Mouse (Mus musculus): ENCODE results near the gene Bsnd. TPM values are rescaled to one million over a fixed set of nuclear protein-coding genes. Genes with fewer than 3 reads are reported as not detected.

Gene Bsnd
- polyA plus RNA-seq, 1 experiment from 2014 or later, result not detected

DNA sequence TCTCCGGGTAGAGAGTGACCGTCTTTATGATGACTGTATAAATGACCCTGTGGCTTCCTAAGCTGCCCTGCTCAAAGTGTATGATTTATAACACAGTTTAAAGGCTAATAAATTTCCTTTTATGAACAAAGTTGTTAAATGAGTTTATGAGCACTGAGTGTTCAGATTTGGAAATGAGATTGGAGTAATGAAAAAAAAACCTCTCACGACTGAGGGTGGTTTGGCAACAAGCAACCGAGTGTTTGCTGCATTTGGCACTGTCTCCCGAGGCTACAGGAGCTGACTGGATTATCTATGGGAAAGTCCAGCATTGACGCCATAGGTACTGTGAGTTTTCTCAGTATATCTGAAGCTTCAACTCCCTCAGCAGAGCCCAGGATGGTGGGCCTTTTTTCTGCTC is 22.5 kb upstream of the Bsnd start:
- no peak overlapping the region for H3K9ac ChIP-seq
- peaks cover 4% of the 10 kb centered on the region; the same call in 1 of the 2 replicates for H3K27me3 ChIP-seq (replicated peaks)
- H3K9me3 ChIP-seq (replicated peaks), result no peaks in the 10 kb centered on the region
- H3K27ac ChIP-seq, result no peak overlapping the region
- H3K36me3 ChIP-seq, result no peaks in the 10 kb centered on the region
- H3K4me2 ChIP-seq, result no peak overlapping the region
- H3K4me3 ChIP-seq, result no peak overlapping the region
- H3K4me1 ChIP-seq, result no peaks in the 10 kb centered on the region
- WGBS (ENCODE audit: insufficient replicate concordance), result 63% methylated on average over 6 of the region's 6 CpGs
- ATAC-seq, result no peak

DNA sequence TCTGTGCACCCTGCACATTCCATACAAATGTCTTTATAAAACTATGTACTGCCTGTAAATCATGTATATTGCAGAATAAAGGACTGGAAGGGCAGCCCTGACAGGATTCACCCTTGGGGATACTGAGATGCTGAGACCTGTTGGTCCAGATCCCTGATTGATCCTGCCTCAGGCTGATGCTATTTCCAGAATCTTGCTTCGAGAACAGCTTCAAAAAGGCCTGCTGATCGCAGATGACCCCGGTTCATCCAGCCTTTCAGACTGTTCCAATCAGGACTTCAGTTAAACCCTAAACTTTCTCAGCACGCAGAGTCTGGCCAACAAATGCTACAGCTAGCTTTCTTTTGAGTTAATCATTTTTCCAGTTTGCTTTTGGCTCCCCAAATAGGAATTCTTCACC is 17.8 kb upstream of the Bsnd start:
- H3K9ac ChIP-seq, result no peak overlapping the region
- H3K27me3 ChIP-seq (replicated peaks), result 0 out of 2 replicates have a peak, but pooled peaks cover 9% of the 10 kb centered on the region
- no peak overlapping the region for H3K4me3 ChIP-seq
- H3K4me2 ChIP-seq, result no peak overlapping the region
- no peak for ATAC-seq
- H3K27ac ChIP-seq, result no peak overlapping the region
- 54% methylated on average over 4 of the region's 4 CpGs for WGBS (ENCODE audit: insufficient replicate concordance)
- H3K9me3 ChIP-seq (replicated peaks), result no peaks in the 10 kb centered on the region
- H3K36me3 ChIP-seq, result no peaks in the 10 kb centered on the region
- H3K4me1 ChIP-seq, result no peaks in the 10 kb centered on the region

DNA sequence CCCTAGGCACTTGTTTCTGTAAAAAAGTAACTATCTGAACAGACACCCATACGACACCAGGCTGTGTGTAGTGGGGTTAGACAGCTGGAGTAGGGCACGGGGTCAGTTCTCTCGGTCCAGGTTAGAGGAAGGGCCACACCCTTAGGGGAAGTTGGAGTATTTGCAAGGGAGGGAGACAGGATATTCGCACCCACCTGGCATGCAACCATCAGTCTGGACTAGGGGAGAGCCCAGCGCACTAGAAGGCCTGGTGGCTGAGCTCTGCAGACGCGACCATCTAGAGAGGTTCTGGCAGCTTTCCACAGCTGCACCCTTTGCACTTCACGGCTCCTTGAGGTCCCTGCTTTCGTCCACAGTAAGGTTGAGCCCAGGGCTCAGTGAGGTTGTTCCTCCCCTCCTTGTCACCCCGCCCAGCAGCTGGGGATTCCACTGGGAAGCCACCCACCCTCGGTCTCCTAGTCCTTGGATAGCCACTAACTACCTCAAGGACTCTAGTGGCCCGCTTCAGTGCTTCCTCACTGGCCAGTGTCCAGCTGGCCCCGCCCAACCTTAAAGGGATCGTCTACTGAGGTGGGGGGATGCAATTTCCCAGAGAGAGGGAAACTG is 13.5 kb upstream of the Bsnd start:
- Histone ChIP-seq H3K9me3 (replicated peaks) (no peaks in the 10 kb centered on the region), H3K4me2 (no peak overlapping the region), H3K36me3 (no peaks in the 10 kb centered on the region), H3K9ac (no peak overlapping the region), H3K27ac (no peak overlapping the region), H3K4me1 (no peaks in the 10 kb centered on the region), H3K4me3 (no peak overlapping the region), H3K27me3 (replicated peaks) (0 out of 2 replicates have a peak, but pooled peaks cover 5% of the 10 kb centered on the region)
- ATAC-seq, result no peak
- WGBS (ENCODE audit: insufficient replicate concordance), result 57% methylated on average over 14 of the region's 14 CpGs

- WGBS (ENCODE audit: insufficient replicate concordance), result 78% methylated on average over 3 of the region's 3 CpGs
- no peak for ATAC-seq
- Histone ChIP-seq H3K36me3 (no peaks in the 10 kb centered on the region), H3K9me3 (replicated peaks) (no peaks in the 10 kb centered on the region), H3K27ac (no peak overlapping the region), H3K4me1 (no peaks in the 10 kb centered on the region), H3K9ac (no peak overlapping the region), H3K4me3 (no peak overlapping the region), H3K4me2 (no peak overlapping the region), H3K27me3 (replicated peaks) (peaks cover 12% of the 10 kb centered on the region; the same call in 1 of the 2 replicates)
Measured at GRCm38 (mm10) chr4:106503578-106503977, 11.5 kb upstream of the Bsnd start.

GRCm38 (mm10) chr4:106500066-106500465 is 8.0 kb upstream of the Bsnd start:
- Histone ChIP-seq H3K27me3 (replicated peaks) (peaks cover 7% of the 10 kb centered on the region; the same call in 1 of the 2 replicates), H3K4me1 (no peaks in the 10 kb centered on the region), H3K4me3 (no peak overlapping the region), H3K9ac (no peak overlapping the region), H3K36me3 (no peaks in the 10 kb centered on the region), H3K4me2 (no peak overlapping the region), H3K27ac (no peak overlapping the region), H3K9me3 (replicated peaks) (no peaks in the 10 kb centered on the region)
- ATAC-seq, result no peak
- 68% methylated on average over 10 of the region's 10 CpGs for WGBS (ENCODE audit: insufficient replicate concordance)

DNA sequence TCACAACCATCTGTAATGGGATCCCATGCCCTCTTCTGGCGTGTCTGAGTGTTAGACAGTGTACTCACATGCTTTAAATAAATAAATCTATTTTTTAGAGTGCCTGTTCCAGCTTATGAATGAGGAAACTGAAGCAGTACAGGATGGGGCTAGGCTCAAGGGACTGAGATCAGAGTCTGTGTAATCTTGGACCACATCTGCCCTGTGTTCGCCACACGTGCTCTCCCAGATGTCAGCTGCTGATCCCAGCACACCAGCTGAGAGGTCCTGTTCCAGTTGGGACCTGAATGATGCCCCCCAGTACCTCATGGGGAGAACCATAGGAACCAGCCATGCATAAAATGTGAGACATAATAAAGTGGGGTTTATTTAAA is 6.4 kb upstream of the Bsnd start:
- no peak overlapping the region for H3K4me2 ChIP-seq
- H3K9me3 ChIP-seq (replicated peaks), result no peaks in the 10 kb centered on the region
- WGBS (ENCODE audit: insufficient replicate concordance), result 25% methylated on average over 3 of the region's 3 CpGs
- no peaks in the 10 kb centered on the region for H3K4me1 ChIP-seq
- peaks cover 12% of the 10 kb centered on the region; the same call in 1 of the 2 replicates for H3K27me3 ChIP-seq (replicated peaks)
- H3K4me3 ChIP-seq, result no peak overlapping the region
- no peak overlapping the region for H3K9ac ChIP-seq
- H3K36me3 ChIP-seq, result no peaks in the 10 kb centered on the region
- no peak for ATAC-seq
- H3K27ac ChIP-seq, result no peak overlapping the region

DNA sequence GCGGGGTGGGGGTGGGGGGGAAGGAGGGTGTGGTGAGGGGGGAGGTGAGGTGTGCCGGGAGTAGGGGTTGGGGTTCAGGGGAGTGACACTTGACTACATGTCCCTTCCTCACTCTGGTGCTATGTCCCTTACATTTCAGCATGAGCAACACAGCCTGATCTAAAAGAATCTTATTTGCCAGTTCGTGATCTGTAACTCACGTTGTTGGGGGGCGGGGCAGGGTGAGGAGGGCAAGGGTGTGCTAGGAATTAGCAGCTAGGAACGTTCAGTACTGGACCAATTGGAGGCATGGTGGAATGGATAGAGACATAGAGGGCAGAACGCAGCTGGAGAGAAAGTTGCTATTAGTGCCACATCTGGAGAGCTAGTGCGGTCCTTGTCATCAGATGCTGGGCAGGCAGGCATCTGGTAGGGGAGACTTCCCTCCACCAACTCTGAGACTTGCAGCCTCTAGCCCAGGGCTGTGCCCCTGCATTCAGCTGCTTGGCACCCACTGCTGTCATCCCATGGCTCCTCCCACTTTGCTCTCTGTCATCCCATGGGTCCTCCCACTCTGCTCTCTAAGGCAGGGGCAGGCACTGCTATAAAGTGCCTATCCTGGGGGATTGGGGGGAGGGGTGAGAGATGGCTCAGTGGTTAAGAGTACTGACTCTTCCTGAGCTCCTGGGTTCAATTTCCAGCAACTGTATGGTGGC is 5.8 kb upstream of the Bsnd start:
- no peak for ATAC-seq
- 49% methylated on average over 8 of the region's 8 CpGs for WGBS (ENCODE audit: insufficient replicate concordance)
- H3K4me3 ChIP-seq, result no peak overlapping the region

GRCm38 (mm10) chr4:106496833-106497232 is 4.8 kb upstream of the Bsnd start:
- Histone ChIP-seq H3K36me3 (no peaks in the 10 kb centered on the region), H3K4me1 (no peaks in the 10 kb centered on the region), H3K4me2 (no peak overlapping the region), H3K27ac (no peak overlapping the region), H3K9ac (no peak overlapping the region), H3K27me3 (replicated peaks) (peaks cover 12% of the 10 kb centered on the region; the same call in 1 of the 2 replicates), H3K4me3 (no peak overlapping the region), H3K9me3 (replicated peaks) (no peaks in the 10 kb centered on the region)
- WGBS (ENCODE audit: insufficient replicate concordance), result 37% methylated on average over 6 of the region's 6 CpGs
- no peak for ATAC-seq

More for the DNA sequence above, 5.8 kb upstream of the Bsnd start:
- H3K36me3 ChIP-seq, result no peaks in the 10 kb centered on the region
- H3K27me3 ChIP-seq (replicated peaks), result peaks cover 12% of the 10 kb centered on the region; the same call in 1 of the 2 replicates
- no peak overlapping the region for H3K9ac ChIP-seq
- H3K27ac ChIP-seq, result no peak overlapping the region
- H3K4me1 ChIP-seq, result no peaks in the 10 kb centered on the region
- no peak overlapping the region for H3K4me2 ChIP-seq
- H3K9me3 ChIP-seq (replicated peaks), result no peaks in the 10 kb centered on the region

GRCm38 (mm10) chr4:106493639-106494038 is 1.6 kb upstream of the Bsnd start:
- Histone ChIP-seq H3K9ac (no peak overlapping the region), H3K36me3 (no peaks in the 10 kb centered on the region), H3K27me3 (replicated peaks) (peaks cover 19% of the 10 kb centered on the region; the same call in 1 of the 2 replicates), H3K9me3 (replicated peaks) (no peaks in the 10 kb centered on the region), H3K27ac (no peak overlapping the region), H3K4me3 (no peak overlapping the region), H3K4me1 (no peaks in the 10 kb centered on the region), H3K4me2 (no peak overlapping the region)
- 52% methylated on average over 2 of the region's 2 CpGs for WGBS (ENCODE audit: insufficient replicate concordance)
- ATAC-seq, result no peak

- Histone ChIP-seq H3K27me3 (replicated peaks) (peaks cover 22% of the 10 kb centered on the region; the same call in 1 of the 2 replicates), H3K9ac (no peak overlapping the region), H3K36me3 (no peaks in the 10 kb centered on the region), H3K9me3 (replicated peaks) (no peaks in the 10 kb centered on the region), H3K27ac (no peak overlapping the region), H3K4me2 (no peak overlapping the region), H3K4me3 (no peak overlapping the region), H3K4me1 (no peaks in the 10 kb centered on the region)
- WGBS (ENCODE audit: insufficient replicate concordance), result 49% methylated on average over 4 of the region's 4 CpGs
- no peak for ATAC-seq
Measured at GRCm38 (mm10) chr4:106490620-106491019, 1.5 kb downstream of the Bsnd start.

DNA sequence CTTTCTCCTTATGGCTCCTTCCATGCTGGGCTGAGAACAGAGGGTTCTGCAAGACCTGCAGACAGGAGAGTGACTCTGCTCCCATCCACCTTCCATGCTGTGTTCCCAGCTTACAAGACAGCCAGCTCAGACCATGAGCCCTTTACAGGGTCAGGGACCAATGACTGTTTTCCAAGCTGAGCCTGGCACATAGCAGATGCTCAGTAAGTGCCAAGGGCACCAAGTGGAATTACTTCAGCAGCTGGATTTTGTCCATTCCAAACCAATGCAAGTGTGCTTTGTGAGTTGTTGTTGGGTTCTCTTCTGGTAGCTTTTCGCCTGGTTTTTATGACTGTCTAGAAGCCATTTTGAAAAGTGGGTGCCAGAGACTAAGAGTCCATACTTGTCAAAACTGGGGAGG is 8.3 kb downstream of the Bsnd start:
- no peak for ATAC-seq
- WGBS (ENCODE audit: insufficient replicate concordance), result 49% methylated on average over 1 of the region's 1 CpGs

GRCm38 (mm10) chr4:106483215-106483727 is 8.8 kb downstream of the Bsnd start:
- Histone ChIP-seq H3K9me3 (replicated peaks) (no peaks in the 10 kb centered on the region), H3K36me3 (no peaks in the 10 kb centered on the region), H3K4me3 (no peak overlapping the region), H3K9ac (no peak overlapping the region), H3K27ac (no peak overlapping the region), H3K4me2 (no peak overlapping the region), H3K27me3 (replicated peaks) (peaks cover 52% of the 10 kb centered on the region), H3K4me1 (no peaks in the 10 kb centered on the region)
- no peak for ATAC-seq
- WGBS (ENCODE audit: insufficient replicate concordance), result 49% methylated on average over 7 of the region's 7 CpGs

More for the DNA sequence above, 8.3 kb downstream of the Bsnd start:
- no peak overlapping the region for H3K9ac ChIP-seq
- H3K36me3 ChIP-seq, result no peaks in the 10 kb centered on the region
- no peak overlapping the region for H3K4me3 ChIP-seq
- no peaks in the 10 kb centered on the region for H3K4me1 ChIP-seq
- H3K27ac ChIP-seq, result no peak overlapping the region
- H3K4me2 ChIP-seq, result no peak overlapping the region
- peaks cover 54% of the 10 kb centered on the region for H3K27me3 ChIP-seq (replicated peaks)
- no peaks in the 10 kb centered on the region for H3K9me3 ChIP-seq (replicated peaks)
